Mouse (Mus musculus): ENCODE data around the gene Odf4.
A peak's percentile ranks its signal among the peaks of the same experiment; 100 is the strongest.
"Not testable (repeated sequence)": the region's sequence is repeated elsewhere in the genome, so short reads cannot be mapped to it uniquely, and the experiment has no call there.

Odf4 gene

GRCm38 (mm10) chr11:68926981-68927380, at the start of gene Odf4:
Odf4 (minus strand) TSS chr11:68927081.
- no peak for DNase-seq (ENCODE audit: low spot score)

- DNase-seq (ENCODE audit: low spot score), result no peak
Measured at GRCm38 (mm10) chr11:68975601-68976000, 48.7 kb upstream of the Odf4 start.

GRCm38 (mm10) chr11:68975085-68975484, 48.2 kb upstream of the Odf4 start, which contains the start of gene Rangrf:
Rangrf (minus strand) TSS chr11:68975185.
- no peak for DNase-seq (ENCODE audit: low spot score)

GRCm38 (mm10) chr11:68974059-68974450, 47.2 kb upstream of the Odf4 start:
- DNase-seq (ENCODE audit: low spot score), result no peak

- DNase-seq (ENCODE audit: low spot score), result peak; percentile 84
Measured at GRCm38 (mm10) chr11:68973250-68974058, 46.6 kb upstream of the Odf4 start.

- DNase-seq (ENCODE audit: low spot score), result no peak
Measured at GRCm38 (mm10) chr11:68970232-68970631, 43.4 kb upstream of the Odf4 start.

- no peak for DNase-seq (ENCODE audit: low spot score)
Measured at GRCm38 (mm10) chr11:68968752-68969151, 41.9 kb upstream of the Odf4 start.

- DNase-seq (ENCODE audit: low spot score), result peak; percentile 89
Measured at GRCm38 (mm10) chr11:68967337-68968282, 40.7 kb upstream of the Odf4 start, which contains the start of gene Slc25a35. Slc25a35 (plus strand) TSS chr11:68968131.

- DNase-seq (ENCODE audit: low spot score), result no peak
Measured at GRCm38 (mm10) chr11:68966554-68966953, 39.7 kb upstream of the Odf4 start.

GRCm38 (mm10) chr11:68965845-68966244, 39.0 kb upstream of the Odf4 start:
- DNase-seq (ENCODE audit: low spot score), result peak; percentile 72

GRCm38 (mm10) chr11:68965050-68965449, 38.2 kb upstream of the Odf4 start:
- no peak for DNase-seq (ENCODE audit: low spot score)

GRCm38 (mm10) chr11:68963405-68963804, 36.5 kb upstream of the Odf4 start:
- DNase-seq (ENCODE audit: low spot score), result no peak

- not testable (repeated sequence) for DNase-seq (ENCODE audit: low spot score)
Measured at GRCm38 (mm10) chr11:68962159-68962558, 35.3 kb upstream of the Odf4 start.

- DNase-seq (ENCODE audit: low spot score), result no peak
Measured at GRCm38 (mm10) chr11:68961596-68961995, 34.7 kb upstream of the Odf4 start.

- DNase-seq (ENCODE audit: low spot score), result no peak
Measured at GRCm38 (mm10) chr11:68957971-68958370, 31.1 kb upstream of the Odf4 start.

- DNase-seq (ENCODE audit: low spot score), result no peak
Measured at GRCm38 (mm10) chr11:68957308-68957707, 30.4 kb upstream of the Odf4 start, which contains the start of gene Arhgef15. Arhgef15 (minus strand) TSS chr11:68957480.

GRCm38 (mm10) chr11:68956697-68957096, 29.8 kb upstream of the Odf4 start:
- DNase-seq (ENCODE audit: low spot score), result no peak

- DNase-seq (ENCODE audit: low spot score), result no peak
Measured at GRCm38 (mm10) chr11:68956107-68956506, 29.2 kb upstream of the Odf4 start.

- DNase-seq (ENCODE audit: low spot score), result no peak
Measured at GRCm38 (mm10) chr11:68955473-68955872, 28.6 kb upstream of the Odf4 start.

GRCm38 (mm10) chr11:68954408-68954807, 27.5 kb upstream of the Odf4 start:
- DNase-seq (ENCODE audit: low spot score), result no peak

- no peak for DNase-seq (ENCODE audit: low spot score)
Measured at GRCm38 (mm10) chr11:68953903-68954302, 27.0 kb upstream of the Odf4 start.

GRCm38 (mm10) chr11:68947542-68947993, 20.7 kb upstream of the Odf4 start:
- DNase-seq (ENCODE audit: low spot score), result no peak
